Mouse (Mus musculus): ENCODE results near the gene Npcd.
"Not testable (repeated sequence)": the region's sequence is repeated elsewhere in the genome, so short reads cannot be mapped to it uniquely, and the experiment has no call there.

The Npcd gene

GRCm38 (mm10) chr15:79829431-79829830 lies 4.6 kb downstream of the Npcd start:
- DNase-seq (ENCODE audit: low spot score): no peak

GRCm38 (mm10) chr15:79828366-79829035 lies 5.5 kb downstream of the Npcd start:
- DNase-seq (ENCODE audit: low spot score): no peak

GRCm38 (mm10) chr15:79827778-79828210 lies 6.2 kb downstream of the Npcd start:
- DNase-seq (ENCODE audit: low spot score): no peak

- DNase-seq (ENCODE audit: low spot score): no peak
Measured at GRCm38 (mm10) chr15:79827061-79827777, 6.8 kb downstream of the Npcd start.

GRCm38 (mm10) chr15:79826221-79826935 lies 7.7 kb downstream of the Npcd start:
- no peak for DNase-seq (ENCODE audit: low spot score)

- DNase-seq (ENCODE audit: low spot score): no peak
Measured at GRCm38 (mm10) chr15:79825146-79825825, 8.8 kb downstream of the Npcd start.

- DNase-seq (ENCODE audit: low spot score): peak; percentile 47
Measured at GRCm38 (mm10) chr15:79823588-79824280, 10.3 kb downstream of the Npcd start.

GRCm38 (mm10) chr15:79822265-79823199 lies 11.5 kb downstream of the Npcd start:
- DNase-seq (ENCODE audit: low spot score): no peak

GRCm38 (mm10) chr15:79818325-79818724 lies 15.7 kb downstream of the Npcd start:
- DNase-seq (ENCODE audit: low spot score): no peak

- DNase-seq (ENCODE audit: low spot score): no peak
Measured at GRCm38 (mm10) chr15:79813666-79814258, 20.3 kb downstream of the Npcd start.

- not testable (repeated sequence) for DNase-seq (ENCODE audit: low spot score)
Measured at GRCm38 (mm10) chr15:79812840-79813239, 21.2 kb downstream of the Npcd start.

GRCm38 (mm10) chr15:79810997-79811396 lies 23.0 kb downstream of the Npcd start:
- no peak for DNase-seq (ENCODE audit: low spot score)

GRCm38 (mm10) chr15:79810061-79810460 lies 24.0 kb downstream of the Npcd start:
- no peak for DNase-seq (ENCODE audit: low spot score)

- no peak for DNase-seq (ENCODE audit: low spot score)
Measured at GRCm38 (mm10) chr15:79808658-79809057, 25.4 kb downstream of the Npcd start.

GRCm38 (mm10) chr15:79808114-79808513 lies 25.9 kb downstream of the Npcd start:
- no peak for DNase-seq (ENCODE audit: low spot score)

- DNase-seq (ENCODE audit: low spot score): no peak
Measured at GRCm38 (mm10) chr15:79807050-79807449, 27.0 kb downstream of the Npcd start.

GRCm38 (mm10) chr15:79805246-79805645 lies 28.8 kb downstream of the Npcd start:
- DNase-seq (ENCODE audit: low spot score): no peak

GRCm38 (mm10) chr15:79804352-79805071 lies 29.5 kb downstream of the Npcd start, which contains the start of gene Nptxr:
Gene Nptxr, minus strand, starts transcription at chr15:79804766.
- DNase-seq (ENCODE audit: low spot score): no peak

Data from lung, postnatal 25 days (tissue).